Mouse (Mus musculus) CD8-positive naive resting alpha-beta T cell, adult 2 months (primary cell): Measurements from ENCODE around the gene Galnt9.

Experiments used
- DNase-seq, 2 experiments: peaks; one replicate each; pipeline ENCODE4 v3.0.0; 2022; ENCODE audit warnings: low read depth in 2 of 2, low spot score in 2 of 2

The Galnt9 gene

DNA sequence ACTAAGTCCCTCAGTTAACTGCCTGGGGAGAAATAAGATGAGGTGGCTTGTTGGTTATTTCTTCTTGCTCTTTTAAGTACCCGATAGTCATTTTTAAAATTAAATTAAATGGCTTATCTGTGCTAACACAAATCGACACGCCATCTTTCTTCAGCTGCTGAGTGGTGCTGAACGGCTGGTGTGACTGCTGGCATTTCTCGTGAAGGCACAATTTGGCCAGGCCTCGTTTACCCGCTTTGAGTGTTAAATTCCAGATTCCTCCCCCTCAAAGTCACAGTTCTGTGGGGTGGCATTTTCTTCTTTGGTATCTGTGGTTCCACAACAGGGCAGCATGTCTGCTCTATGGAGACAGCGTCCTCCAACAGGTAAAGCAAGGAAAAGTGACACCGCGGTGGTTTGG is 83.2 kb downstream of the Galnt9 start:
- DNase-seq = no peak

DNA sequence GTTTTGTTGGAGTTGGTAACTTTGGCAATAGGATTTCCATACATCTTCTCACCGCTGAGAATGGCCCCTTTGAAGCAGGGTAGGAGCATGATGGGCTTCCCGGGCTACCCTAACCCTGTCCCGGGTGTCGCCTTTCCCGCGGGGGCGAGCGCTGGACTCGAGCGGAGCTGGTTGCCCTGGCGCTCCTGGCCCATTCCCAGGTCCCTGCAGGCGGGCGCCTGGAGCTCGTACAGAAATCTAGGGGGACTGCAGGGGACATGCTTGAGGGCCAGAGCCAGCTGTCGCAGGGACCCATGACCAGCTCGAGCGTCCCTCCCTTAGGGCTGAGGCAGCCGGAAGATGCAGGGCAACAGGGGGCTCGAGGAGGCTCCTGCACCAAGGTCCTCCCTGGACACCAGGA is 84.0 kb downstream of the Galnt9 start:
- DNase-seq = no peak

DNA sequence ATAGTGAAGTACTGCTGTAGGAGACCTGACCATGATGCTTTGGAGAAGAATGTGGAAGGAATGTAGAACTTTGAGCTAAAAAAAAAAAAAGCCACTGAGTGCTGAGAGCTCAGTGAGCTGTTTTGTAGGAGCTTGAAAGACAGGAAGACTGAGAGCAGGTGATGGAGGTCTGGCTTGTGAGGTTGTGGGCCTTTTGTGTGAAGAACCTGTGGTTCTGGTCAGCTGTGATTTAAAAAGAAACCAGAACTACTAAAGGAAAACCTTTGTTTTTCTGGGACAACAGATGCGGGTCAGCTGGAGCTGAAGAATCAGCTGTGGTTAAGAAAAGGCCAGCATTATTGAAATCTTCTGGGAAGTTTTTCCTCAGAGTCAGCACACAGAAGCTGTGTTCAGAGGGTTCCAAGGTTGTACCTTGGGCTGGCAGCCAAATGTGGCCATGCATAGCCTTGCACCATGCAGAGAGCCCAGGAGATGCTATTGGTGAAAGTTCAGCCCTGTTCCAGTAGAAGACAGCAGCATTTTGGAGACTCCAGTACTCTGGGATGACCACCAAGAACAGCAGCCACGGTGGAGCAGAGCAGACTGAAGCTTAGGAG is 85.5 kb downstream of the Galnt9 start:
- no peak for DNase-seq

DNA sequence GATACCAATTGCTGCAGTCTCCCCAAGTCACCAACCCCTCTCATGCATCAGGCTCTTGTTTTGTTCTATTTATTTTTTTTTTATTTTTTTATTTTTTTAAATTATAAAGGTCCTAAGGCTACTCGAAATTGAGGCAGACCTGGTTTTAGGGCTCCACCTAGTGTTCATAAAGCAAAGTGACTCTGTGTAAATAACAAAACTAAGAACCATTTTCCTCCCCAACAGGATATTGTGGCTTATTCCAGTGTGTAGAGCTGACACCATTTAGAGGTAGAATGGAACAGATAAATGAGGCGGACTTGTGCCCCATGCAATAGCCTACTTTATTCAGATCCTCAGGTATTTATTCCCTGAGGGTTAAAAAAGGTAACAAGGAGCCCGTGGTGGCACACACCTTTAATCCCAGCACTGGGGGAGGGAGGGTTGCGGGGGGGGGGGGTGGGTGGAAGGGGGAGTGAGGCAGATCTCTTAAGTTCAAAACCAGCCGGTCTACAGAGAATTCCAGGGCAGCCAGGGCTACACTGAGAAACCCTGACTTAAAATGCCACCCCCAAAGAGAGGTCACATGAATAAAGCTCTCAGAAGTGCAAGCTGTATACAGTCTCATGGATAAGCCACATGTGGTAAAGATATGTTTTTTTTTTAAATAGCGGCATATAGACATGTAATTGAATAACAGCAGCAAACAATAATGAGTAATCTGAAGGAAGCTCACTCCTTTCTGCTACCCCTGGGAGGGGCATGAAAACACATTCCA is 92.0 kb downstream of the Galnt9 start:
- DNase-seq = peak in 1 of 2 experiments; percentile 14

DNA sequence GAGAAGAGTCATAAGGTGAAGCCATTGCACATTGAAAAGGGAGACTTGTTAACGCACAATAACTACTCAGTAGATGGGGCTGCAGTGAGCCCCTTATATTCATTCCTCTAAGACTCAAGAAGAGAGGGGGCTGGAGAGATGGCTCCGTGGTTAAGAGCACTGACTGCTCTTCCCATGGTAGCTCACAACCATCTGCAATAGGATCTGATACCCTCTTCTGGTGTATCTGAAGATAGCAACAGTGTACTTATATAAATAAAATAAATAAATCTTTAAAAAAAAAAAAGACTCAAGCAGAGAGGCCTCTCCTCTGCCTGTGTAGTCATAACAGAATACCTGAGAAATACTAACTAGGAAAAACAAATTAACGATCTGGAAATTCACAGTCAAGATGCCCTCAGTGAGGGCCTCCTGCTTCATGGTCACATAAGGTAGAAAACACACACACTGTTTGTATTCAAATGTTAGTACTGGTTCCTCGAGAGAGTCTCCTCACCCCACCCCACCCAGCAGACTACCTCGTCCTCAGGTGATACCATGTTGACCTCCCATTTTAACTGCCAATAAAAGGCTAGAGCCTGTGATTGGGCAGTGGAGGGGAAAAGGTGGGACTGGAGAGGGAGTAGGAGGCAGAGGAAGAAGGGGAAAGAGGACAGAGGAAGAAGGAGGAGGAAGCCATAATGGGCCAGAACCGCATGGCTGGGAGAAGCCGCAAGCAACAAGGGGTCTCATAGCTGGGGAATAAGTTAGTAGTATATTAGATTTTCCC is 94.3 kb downstream of the Galnt9 start:
- no peak for DNase-seq

DNA sequence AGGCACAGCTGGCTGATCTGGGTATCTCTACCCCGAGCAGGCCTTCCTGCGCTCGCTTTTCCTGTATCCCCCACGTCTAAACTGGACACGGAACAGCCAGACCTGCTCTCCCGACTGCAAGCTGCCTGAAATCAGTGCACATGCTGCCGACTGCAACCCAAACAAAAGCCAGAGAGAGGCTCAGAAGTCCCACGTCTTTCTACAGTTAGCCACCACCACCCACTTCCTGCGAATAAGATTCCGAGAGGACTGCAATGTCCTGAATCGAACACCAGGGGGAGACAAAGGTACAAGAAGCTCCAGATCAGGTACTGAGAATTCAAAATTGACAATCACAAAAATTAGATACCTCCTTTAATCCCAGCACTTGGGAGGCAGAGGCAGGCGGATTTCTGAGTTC is 95.3 kb downstream of the Galnt9 start:
- peak; percentile 75 to 83 for DNase-seq

DNA sequence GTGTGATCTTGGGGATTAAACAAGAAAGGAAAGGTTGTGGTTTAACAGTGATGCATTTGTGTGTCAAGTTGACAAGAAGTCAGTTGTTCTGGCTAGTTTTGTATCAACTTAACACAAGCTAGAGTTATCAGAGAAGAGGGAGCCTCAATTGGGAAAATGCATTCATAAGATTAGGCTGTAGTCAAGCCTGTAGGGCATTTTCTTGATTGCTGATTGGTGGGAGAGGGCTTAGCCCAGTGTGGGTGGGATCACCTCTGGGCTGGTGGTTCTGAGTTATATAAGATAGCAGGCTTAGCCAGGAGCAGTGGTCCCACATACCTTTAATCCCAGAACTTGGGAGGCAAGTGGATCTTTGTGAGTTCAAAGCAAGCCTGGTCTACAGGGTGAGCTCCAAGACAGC is 102.2 kb downstream of the Galnt9 start:
- DNase-seq = no peak

DNA sequence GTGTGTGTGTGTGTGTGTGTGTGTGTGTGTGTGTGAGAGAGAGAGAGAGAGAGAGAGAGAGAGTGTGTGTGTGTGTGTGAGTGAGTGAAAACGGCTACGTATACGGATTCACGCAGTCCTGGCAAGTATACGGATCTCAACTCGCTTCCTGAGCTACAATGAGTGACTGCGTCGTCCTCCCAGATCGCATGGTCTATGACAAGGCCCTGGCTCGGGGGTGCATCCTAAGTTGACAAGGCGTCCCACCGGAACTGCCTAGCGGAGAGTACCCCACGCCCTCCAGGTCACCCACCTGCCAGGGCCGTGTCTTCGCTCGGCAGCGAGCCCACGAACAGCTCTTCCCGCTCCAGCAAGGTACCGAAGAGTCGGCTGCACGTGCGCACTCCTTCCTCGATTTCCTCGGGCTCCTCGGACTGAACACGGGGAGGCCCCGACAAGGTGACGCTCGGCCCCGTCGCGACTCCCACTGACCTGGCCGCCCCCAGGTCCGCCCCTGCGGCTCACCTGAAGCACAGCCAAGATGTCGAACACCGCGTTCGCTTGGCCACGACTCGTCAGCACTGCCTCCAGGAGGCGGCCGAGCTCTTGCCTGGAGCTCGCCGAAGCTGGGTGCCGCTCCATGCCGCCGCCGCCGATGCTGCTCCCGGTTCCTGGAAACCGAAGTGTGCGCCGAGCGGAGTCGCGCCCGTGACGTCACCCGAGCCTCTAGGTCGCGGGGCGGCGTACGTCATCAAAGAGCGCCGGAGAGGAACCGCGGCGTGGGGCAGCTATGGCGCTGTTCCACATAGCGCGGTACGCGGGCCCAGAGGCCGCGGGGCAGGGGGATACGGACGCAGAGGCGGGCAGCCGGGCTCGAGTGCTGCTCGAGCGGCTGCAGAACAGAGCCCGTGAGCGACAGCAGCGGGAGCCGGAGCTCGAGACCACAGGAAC is 108.8 kb downstream of the Galnt9 start, which contains the start of the genes Noc4l and Ddx51:
Gene Noc4l (minus strand): TSS at position 699 of the 930 bp plus-strand sequence.
Gene Ddx51 (plus strand): TSS at position 733 of the 930 bp plus-strand sequence.
- DNase-seq = peak; percentile 90 to 93

DNA sequence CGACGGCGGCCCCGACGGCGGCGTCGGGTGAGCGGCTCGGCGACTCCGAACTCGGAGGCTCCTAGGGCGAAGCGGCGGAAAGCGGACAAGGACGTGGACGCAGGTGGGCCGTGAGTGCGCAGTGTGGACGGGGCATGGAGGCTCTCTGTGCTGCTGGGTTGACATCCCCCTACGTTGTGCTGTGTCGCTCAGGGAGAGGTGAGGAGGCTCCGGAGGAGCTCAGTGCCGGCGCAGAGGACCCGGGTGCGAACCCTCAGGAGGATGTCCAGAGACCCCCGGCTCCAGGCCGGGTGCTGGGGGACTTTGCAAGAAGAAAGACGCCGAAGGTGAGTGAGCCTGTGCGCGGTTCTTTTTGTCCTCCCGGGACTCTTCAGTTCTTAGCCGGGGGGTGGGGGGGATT is 109.5 kb downstream of the Galnt9 start:
- no peak for DNase-seq

DNA sequence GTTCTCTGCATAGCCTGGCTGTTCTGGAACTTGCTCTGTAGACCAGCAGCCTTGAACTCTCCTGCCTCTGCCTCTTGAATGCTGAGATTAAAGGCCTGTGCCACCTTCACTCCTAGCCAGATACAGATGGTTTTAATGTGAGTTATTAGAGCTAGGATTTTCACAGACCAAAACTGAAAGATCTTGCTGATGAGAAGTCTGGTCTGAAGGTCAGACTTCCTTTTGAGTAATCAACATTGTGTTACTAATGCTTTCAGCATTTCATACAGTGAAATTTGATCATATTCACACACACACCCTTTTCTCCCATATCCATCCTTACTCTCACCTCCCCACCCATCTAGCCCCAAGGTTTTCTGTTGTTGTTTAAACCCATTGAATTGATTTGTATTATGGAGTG is 115.5 kb downstream of the Galnt9 start:
- no peak for DNase-seq

DNA sequence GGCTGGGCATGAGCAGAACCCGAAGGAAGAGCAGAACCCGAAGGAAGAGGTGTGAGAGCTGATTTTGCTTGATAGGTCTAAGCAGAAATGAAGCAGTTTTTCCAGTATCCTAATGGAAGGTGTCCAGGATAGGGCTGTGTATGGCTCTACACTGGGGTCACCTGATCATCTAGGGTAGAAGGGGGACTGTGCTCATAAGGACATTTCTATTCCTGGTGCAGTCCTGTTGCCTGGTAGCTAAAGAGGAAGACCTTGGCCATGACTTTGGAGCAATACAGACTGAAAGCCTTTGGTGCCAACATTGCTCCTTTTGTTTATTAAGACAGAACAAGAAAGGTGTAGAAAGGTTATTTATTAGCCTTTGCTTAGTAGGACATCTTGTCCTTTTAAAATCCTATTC is 119.9 kb downstream of the Galnt9 start:
- no peak for DNase-seq

DNA sequence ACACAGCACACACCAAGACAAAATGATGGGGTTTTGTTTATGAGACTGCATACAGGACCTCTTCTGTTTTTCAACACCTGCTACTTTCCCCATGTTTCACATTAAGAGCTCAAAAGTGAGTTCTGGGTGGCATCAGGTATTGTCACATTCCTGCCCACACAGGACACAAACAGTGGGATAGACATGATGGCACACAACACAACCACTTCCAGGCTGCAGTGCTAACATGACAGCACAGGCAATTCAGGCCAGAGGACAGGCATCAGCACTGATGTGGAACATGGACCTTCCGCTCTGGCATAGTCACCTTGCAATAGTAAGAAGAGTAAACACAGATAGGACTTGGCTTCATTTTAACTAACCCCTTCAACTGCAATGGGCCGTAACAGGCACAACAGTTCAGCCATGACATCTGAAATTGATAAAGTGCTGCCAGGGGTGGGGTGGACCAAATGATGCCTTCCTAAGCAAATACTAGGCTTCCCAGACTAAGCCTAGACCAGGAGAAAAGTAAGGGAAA is 120.7 kb downstream of the Galnt9 start:
- DNase-seq = no peak

DNA sequence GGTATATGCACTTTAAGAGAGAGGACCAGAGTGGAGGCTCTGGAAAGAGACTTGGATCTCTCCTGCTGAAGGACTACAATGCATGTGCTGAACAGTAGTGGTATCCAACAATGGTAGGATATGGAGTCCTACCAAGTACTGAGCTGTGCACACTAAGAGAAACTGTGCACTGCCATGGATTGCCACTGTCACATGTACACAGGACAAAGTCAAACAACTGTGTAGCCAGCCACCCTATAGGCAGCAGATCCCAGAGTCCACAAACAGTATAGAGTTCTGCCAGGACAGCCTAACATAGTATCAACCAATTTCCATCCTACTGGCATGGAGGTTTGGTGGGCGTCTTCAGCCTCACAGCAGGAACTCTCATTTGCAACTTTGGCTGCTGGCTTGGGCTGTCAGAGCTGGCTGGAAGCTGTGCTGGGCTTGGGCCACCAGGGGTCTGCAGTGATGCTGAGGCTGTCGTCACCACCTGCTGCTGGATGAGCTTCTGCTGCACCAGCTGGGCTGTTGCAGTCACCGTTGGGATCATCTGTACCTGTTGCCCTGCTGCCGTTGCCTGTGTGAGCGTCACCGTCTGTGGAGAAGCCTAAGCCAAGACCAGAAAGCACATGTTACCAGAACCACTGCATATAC is 121.4 kb downstream of the Galnt9 start:
- DNase-seq = no peak
